Mouse (Mus musculus): ENCODE data around the gene Foxo1. TPM values are rescaled to one million over a fixed set of nuclear protein-coding genes. Genes with fewer than 3 reads are reported as not detected.

Foxo1 gene
- total RNA-seq, 2 experiments from 2014 or later = 23.7 to 28.6 TPM

DNA sequence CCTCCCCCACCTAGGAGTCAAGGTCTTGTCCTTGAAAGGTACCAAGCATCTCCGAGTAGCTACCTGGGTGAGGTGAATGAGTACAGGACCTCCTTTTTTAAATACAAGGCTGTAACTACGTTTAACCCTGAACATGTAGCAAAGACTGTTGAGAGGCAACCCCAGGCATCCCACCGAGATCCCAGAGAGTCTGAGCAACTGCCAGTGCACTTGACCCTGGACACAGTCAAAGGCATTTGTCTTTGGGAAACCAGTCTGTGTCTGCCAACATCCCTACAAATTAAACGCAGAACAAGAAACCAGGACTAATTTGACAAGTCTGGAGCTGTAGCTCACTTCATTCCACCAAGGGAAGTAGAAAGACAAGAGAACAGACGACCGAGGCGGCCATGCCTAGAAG, 86.1 kb downstream of the Foxo1 start:
- no peak for DNase-seq (ENCODE audit: low spot score in 2 of 2)

- DNase-seq (ENCODE audit: low spot score in 2 of 2) = no peak
Measured at GRCm38 (mm10) chr3:52357265-52357953, 89.3 kb downstream of the Foxo1 start.

DNA sequence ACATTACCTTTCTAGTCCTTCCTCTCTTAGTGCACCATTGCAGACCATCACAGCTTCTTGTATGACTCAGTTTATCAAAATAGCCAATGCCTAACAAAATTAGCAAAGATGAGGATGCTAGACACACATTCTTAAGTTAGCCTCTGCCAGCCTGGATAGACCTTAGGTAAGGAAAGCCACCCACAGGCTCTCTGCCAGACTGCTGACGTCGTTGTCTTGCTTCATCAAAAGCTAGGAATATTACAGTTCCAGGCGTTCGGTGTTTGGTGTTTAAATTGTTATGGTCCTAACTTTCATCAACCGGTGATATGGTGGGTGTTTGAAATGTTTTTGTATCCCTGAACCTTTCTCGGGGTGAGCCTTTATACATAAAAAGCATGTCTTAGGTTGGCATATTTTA, 96.4 kb downstream of the Foxo1 start:
- DNase-seq (ENCODE audit: low spot score in 2 of 2) = no peak

GRCm38 (mm10) chr3:52369204-52369603, 101.1 kb downstream of the Foxo1 start:
- no peak for DNase-seq (ENCODE audit: low spot score in 2 of 2)

- DNase-seq (ENCODE audit: low spot score in 2 of 2) = no peak
Measured at GRCm38 (mm10) chr3:52369881-52370428, 101.8 kb downstream of the Foxo1 start.

GRCm38 (mm10) chr3:52376974-52377373, 108.8 kb downstream of the Foxo1 start:
- no peak for DNase-seq (ENCODE audit: low spot score in 2 of 2)

GRCm38 (mm10) chr3:52383351-52383750, 115.2 kb downstream of the Foxo1 start:
- no peak for DNase-seq (ENCODE audit: low spot score in 2 of 2)

- no peak for DNase-seq (ENCODE audit: low spot score in 2 of 2)
Measured at GRCm38 (mm10) chr3:52386343-52386742, 118.2 kb downstream of the Foxo1 start.

GRCm38 (mm10) chr3:52390321-52390720, 122.2 kb downstream of the Foxo1 start:
- no peak for DNase-seq (ENCODE audit: low spot score in 2 of 2)

DNA sequence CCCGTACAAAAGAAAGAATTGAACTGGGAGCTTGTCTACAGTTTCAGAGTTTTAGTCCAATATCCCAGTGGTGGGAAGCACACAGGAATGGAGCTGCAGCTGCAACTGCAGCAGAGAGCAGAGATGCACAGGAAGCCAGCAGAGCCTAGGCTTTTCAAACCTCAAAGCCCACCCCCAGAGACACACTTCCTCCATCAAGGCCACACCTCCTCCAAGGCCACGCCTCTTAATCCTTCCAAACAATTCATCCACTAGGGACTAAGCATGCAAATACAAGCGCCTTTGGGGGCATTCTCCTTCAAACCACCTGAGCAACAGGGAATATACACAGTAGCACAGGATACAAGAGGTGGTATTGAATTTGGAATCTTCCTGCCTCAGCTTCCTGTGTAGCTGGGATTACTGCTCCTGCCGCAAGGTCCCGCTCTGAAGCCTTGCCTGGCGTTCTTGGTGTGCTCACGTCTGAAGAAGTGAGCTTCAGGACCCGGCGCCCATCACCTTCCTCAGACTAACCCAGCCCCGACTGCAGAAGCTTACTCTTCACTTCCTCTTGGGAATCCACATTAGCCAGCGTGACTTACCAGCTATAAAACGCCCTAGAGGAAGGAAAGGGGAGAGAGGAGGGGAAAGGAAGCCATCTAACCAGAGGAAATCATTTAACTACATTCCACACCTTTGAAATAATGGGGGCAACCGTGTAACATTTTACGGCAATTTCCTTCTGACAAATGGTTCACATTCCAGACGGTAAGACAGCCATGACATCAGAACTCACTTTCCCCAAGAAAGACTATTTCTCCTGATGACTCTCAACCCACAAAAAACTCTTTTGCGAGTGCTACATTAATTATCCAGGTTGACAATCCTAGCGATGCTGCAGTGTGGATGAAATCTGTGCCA, 122.9 kb downstream of the Foxo1 start:
- DNase-seq (ENCODE audit: low spot score in 2 of 2) = no peak

- no peak for DNase-seq (ENCODE audit: low spot score in 2 of 2)
Measured at GRCm38 (mm10) chr3:52391897-52392296, 123.8 kb downstream of the Foxo1 start.

DNA sequence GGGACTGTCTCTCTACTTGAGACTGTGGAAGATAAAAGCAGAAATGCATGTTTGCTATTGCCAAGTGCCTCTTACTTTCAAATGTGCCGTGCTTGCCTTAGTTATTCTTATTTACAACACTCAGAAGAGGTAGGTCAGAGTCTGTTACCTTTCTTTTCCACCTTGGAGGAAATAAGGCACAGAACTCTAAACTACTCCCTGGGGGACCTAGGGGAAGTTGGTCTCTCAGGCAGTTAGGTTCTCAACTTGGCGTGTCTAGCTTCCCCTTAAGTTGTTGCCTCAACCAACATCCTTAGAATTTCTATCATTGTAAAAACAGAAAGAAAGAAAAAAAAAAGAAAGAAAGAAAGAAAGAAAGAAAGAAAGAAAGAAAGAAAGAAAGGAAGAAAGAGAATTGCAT, 124.4 kb downstream of the Foxo1 start:
- DNase-seq (ENCODE audit: low spot score in 2 of 2) = no peak

DNA sequence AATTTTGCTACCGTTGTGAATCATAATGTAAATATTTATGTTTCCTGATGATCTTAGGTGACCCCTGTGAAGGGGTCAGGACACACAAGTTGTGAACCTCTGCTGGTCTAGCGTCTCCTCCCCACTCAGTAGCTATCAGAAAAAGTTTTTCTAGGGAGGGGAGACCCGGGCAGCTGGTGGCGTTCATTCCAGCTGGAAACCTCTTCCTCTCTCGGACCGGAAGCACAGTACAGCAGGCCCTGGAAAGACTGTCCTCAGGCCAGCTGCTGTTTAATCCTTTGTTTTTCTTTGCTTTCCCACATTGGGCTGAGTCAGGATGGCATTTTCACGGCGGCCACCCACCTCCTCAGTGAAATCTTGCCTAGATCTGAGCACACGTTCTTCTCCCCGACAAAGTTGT, 125.0 kb downstream of the Foxo1 start:
- no peak for DNase-seq (ENCODE audit: low spot score in 2 of 2)

GRCm38 (mm10) chr3:52396121-52396731, 128.1 kb downstream of the Foxo1 start:
- peak in 1 of 2 experiments; percentile 16 for DNase-seq (ENCODE audit: low spot score in 2 of 2)

DNA sequence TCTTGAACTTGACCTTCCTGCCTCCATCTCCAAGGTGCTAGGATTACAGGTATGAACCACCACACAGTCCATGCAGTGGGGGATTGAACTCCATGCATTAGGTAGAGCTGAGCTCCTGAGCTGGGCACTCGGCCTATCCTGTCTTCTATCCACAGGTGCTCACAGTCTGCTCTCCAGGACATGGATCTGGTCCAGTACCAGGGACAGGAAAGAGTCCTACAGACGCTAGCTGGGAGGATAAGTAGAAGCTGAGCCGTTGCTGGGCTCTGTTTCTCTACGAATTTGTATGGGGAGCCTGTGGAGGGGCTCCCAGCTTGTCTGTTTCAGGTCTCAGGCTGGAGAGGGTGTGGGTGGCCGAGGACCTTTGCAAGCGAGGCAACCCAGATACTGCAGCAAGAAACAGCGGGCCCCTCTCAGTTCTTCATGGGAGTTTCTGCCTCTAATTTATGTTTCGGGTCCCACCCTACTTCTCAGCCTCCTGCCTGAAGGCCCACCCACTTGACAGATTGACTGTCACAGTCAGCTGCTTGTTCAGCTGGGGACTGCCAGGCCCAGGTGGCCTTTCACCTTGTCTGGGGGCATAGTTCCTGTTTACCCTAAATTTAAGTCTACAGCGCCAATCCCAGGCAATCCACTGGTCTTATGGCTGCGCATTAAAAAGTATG, 128.9 kb downstream of the Foxo1 start:
- no peak for DNase-seq (ENCODE audit: low spot score in 2 of 2)

GRCm38 (mm10) chr3:52397961-52398360, 129.8 kb downstream of the Foxo1 start:
- no peak for DNase-seq (ENCODE audit: low spot score in 2 of 2)

DNA sequence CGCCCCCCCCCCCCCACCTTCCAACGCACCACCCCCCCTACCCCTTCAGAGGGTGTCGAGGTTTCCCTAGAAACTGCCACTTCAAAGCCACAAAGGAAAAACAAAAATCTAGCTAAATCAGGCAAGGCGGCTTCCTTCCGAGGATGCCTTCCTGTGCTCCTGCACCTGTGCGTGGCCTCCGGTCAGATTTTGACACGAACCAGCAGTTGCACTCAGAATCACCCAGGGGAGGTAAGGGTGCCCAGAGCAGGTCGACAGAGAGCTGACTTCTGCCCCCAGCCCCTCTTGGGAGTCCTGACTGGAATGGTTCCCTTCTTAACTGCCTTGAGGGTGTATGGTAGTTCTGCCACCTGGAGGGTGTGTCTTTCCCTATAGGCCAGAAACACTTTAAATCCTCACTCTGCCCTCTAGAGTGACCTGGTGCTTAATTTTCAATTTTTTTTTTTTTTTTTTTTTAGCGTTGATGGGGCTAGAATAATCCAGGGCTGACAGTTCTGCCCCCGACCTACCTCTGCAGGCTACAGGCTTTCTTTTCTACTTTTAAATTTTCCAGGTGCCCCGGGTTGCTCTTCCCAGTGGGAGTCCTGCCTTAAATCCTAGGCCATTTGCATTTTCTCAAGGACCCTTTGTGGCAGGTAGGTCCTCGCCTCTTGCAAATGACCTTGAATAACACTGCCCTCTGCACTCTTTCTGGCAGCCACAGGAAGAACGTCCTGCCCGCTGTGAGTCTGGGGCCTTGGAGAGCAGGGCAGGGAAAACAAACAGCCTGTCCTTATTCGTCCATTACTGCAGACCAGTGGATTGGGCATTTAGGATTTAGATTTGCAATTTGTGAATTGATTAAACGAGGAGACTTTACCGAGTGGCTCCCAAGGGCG, 132.4 kb downstream of the Foxo1 start:
- no peak for DNase-seq (ENCODE audit: low spot score in 2 of 2)

DNA sequence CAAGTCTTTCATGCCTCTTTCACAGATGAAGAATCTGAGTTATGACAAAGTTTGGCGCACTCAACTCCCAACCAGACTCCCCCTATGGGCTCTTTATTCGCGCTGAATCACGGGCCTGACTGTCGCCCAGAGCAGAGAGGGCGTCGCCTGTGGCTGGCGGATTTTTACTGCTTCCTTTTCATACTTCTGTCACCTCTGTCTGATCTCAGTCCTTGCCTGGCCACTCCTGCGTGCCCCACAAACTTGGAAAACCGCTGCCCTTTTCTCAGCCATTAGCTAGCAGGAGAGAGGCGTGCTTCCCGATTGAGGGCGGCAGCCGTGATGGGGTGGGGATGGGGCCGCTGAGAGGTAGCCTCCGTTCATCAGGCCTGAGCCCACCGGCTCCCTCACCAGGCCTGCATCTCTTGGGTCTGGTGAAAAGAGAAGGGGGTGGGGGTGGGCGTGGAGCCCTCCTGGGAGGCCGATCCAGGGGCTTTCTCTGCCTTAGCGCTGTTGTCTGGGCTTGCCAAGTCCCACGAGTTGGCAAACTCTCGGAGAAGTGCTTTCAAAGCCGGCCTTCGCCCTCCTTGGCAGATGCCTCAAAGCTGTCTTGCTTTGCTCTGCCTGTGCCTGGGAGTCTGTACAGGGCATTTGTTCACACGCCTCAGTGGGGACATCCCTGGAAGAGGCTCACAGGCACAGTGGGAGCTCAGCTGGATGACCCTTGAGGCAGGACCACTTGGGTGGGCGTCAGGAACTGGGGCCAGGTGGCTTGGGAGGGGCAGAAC, 133.2 kb downstream of the Foxo1 start:
- DNase-seq (ENCODE audit: low spot score in 2 of 2) = peak; percentile 31 to 51
